Mouse (Mus musculus) forebrain, postnatal 0 days (tissue): Measurements from ENCODE around the gene Lrrc75a. TPM values are rescaled to one million over a fixed set of nuclear protein-coding genes. Genes with fewer than 3 reads are reported as not detected.

Experiments used
- ATAC-seq: fragments of 200-750 bp; cut with Nextera tagmentation; 2 replicates; pipeline ENCODE4 v1.8.0; 2017; ENCODE audit warnings: mild to moderate bottlenecking, moderate library complexity
- DNase-seq: peaks from one replicate; pipeline ENCODE4 v3.0.0-alpha.2; 2015
- H3K27ac ChIP-seq: fragments of 300-500 bp; sonication (generic); 2 replicates; pipeline ENCODE4 v1.5.1; 2014; ENCODE audit warnings: low read depth, mild to moderate bottlenecking, antibody characterized with exemption, low read length, moderate library complexity, mixed read lengths
- H3K27me3 ChIP-seq: fragments of 300-500 bp; sonication (generic); 2 replicates; pipeline ENCODE4 v1.6.1; 2014; ENCODE audit warnings: mild to moderate bottlenecking, low read length, mixed read lengths; ENCODE audit not compliant: insufficient read depth
- H3K36me3 ChIP-seq: fragments of 300-500 bp; sonication (generic); 2 replicates; pipeline ENCODE4 v1.6.1; 2014; ENCODE audit warnings: mild to moderate bottlenecking, moderate library complexity; ENCODE audit not compliant: insufficient read depth
- H3K4me1 ChIP-seq: fragments of 300-500 bp; sonication (generic); 2 replicates; pipeline ENCODE4 v1.6.1; 2014; ENCODE audit warnings: antibody characterized with exemption; ENCODE audit not compliant: insufficient read depth
- H3K4me2 ChIP-seq: fragments of 300-500 bp; sonication (generic); 2 replicates; pipeline ENCODE4 v1.6.1; 2014; ENCODE audit warnings: low read depth, mild to moderate bottlenecking, moderate library complexity
- H3K4me3 ChIP-seq: fragments of 300-500 bp; sonication (generic); 2 replicates; pipeline ENCODE4 v1.5.1; 2014; ENCODE audit warnings: low read depth, low read length, mixed read lengths
- H3K9ac ChIP-seq: fragments of 300-500 bp; sonication (generic); 2 replicates; pipeline ENCODE4 v1.6.1; 2014; ENCODE audit warnings: mild to moderate bottlenecking
- H3K9me3 ChIP-seq: fragments of 300-500 bp; sonication (generic); 2 replicates; pipeline ENCODE4 v1.6.1; 2016; ENCODE audit warnings: low read length
- CTCF ChIP-seq: sonication (generic); IDR thresholded peaks from 2 replicates; pipeline ENCODE4 v1.5.1; 2016; ENCODE audit warnings: antibody characterized with exemption, control low read depth, low read depth
- WGBS: fragments of 180-500 bp; shearing (Covaris S2); extraction: QIAGEN DNeasy Blood & Tissue Kit; methylation state at CpG from one replicate; pipeline ENCODE4 v1.1.7; 2014; 5-methylcytosine and 5-hydroxymethylcytosine counted together
- polyA plus RNA-seq: library from polyadenylated mRNA; unstranded; fragments of >200 nt; fragmentation: Nextera tagmentation; extraction: Ambion mirVana; gene quantifications from 2 replicates; pipeline ENCODE4 v1.2.1, GENCODE M21; 2015
- total RNA-seq: library from RNA; depleted of rRNA; stranded (reverse); fragments of >200 nt; gene quantifications from 2 replicates; pipeline ENCODE4 v1.2.3, GENCODE M21; 2014

The Lrrc75a gene
- total and polyA plus RNA-seq, 2 experiments from 2014 or later, result 7.1 to 13.2 TPM

GRCm38 (mm10) chr11:62604123-62604706 lies 44.1 kb downstream of the Lrrc75a start:
- Histone ChIP-seq H3K4me1 (peaks cover 26% of the 10 kb centered on the region), H3K9ac (peak overlapping the region; percentile 93), H3K36me3 (peaks cover 50% of the 10 kb centered on the region), H3K4me3 (peak overlapping the region; percentile 77), H3K9me3 (no peaks in the 10 kb centered on the region), H3K4me2 (peak overlapping the region; percentile 60), H3K27ac (peak overlapping the region; percentile 29; the same call in 1 of the 2 replicates), H3K27me3 (no peaks in the 10 kb centered on the region)
- WGBS, result 14% methylated on average over 5 of the region's 5 CpGs
- TF ChIP-seq CTCF, result no peak
- ATAC-seq (no peak), DNase-seq (no peak)

- DNase-seq, result no peak
- ATAC-seq, result no peak
- WGBS, result under 1% methylated on average over 13 of the region's 13 CpGs
These were observed 44.8 kb downstream of the Lrrc75a start for GRCm38 (mm10) chr11:62603312-62604056.

DNA sequence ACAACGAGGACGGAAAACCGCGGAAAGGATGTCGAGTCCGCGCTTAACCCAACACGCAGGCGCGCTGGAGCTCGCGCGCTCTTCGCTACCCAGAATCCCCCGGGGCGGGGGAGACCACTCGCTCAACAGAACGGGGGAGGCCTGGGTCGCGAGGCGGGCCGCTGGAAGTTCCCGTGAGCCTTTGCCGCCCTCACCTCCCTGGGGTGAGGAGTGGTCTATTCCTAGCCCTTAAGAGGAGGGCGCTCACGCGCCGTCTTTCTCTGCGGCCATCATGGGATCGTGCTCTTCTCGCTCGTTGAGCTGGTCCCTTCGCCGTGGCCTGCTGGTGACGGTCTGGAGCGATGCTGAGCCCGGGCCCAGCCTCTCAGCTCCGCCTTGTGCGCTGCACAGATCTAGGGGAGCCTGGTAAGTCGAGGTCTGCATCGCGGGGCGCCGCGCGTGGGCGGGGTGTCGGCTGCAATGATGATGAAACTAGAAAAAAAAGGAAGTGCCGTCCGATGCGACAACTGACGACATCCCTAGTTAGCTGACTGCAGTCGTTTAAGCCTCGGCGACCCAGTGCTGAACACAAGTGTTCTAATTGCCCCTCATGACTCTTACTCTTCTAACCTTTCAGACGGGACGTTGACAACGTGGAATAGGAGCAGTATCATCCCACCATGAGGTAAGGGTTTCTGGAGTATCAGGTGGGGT lies 45.6 kb downstream of the Lrrc75a start:
- TF ChIP-seq CTCF, result peak; percentile 48
- Histone ChIP-seq H3K4me3 (peak overlapping the region; percentile 77), H3K36me3 (peaks cover 38% of the 10 kb centered on the region), H3K27me3 (no peaks in the 10 kb centered on the region), H3K27ac (peak overlapping the region; percentile 94), H3K9me3 (no peaks in the 10 kb centered on the region), H3K9ac (peak overlapping the region; percentile 93), H3K4me2 (peak overlapping the region; percentile 60), H3K4me1 (peaks cover 26% of the 10 kb centered on the region)
- peak; percentile 97 for ATAC-seq
- 1% methylated on average over 58 of the region's 58 CpGs for WGBS
- peak; percentile 99 for DNase-seq

More at GRCm38 (mm10) chr11:62603312-62604056, 44.8 kb downstream of the Lrrc75a start:
- Histone ChIP-seq H3K36me3 (peaks cover 45% of the 10 kb centered on the region), H3K4me1 (peaks cover 26% of the 10 kb centered on the region), H3K4me3 (peak overlapping the region; percentile 77), H3K9me3 (no peaks in the 10 kb centered on the region), H3K27ac (peak overlapping the region; percentile 94), H3K27me3 (no peaks in the 10 kb centered on the region), H3K4me2 (peak overlapping the region; percentile 60), H3K9ac (peak overlapping the region; percentile 93)
- peak; percentile 53 for TF ChIP-seq CTCF

GRCm38 (mm10) chr11:62601732-62602618 lies 46.3 kb downstream of the Lrrc75a start:
- DNase-seq (no peak), ATAC-seq (peak; percentile 25)
- H3K36me3 ChIP-seq, result peaks cover 35% of the 10 kb centered on the region
- 12% methylated on average over 17 of the region's 17 CpGs for WGBS
- peaks cover 26% of the 10 kb centered on the region for H3K4me1 ChIP-seq
- peak overlapping the region; percentile 60 for H3K4me2 ChIP-seq
- H3K4me3 ChIP-seq, result peak overlapping the region; percentile 77
- TF ChIP-seq CTCF, result no peak
- peak overlapping the region; percentile 57 for H3K9ac ChIP-seq
- no peaks in the 10 kb centered on the region for H3K27me3 ChIP-seq
- no peaks in the 10 kb centered on the region for H3K9me3 ChIP-seq
- peak overlapping the region; percentile 83 for H3K27ac ChIP-seq

GRCm38 (mm10) chr11:62598571-62598970 lies 49.8 kb downstream of the Lrrc75a start:
- no peaks in the 10 kb centered on the region for H3K27me3 ChIP-seq
- 86% methylated on average over 4 of the region's 4 CpGs for WGBS
- no peak overlapping the region for H3K9ac ChIP-seq
- no peak for TF ChIP-seq CTCF
- DNase-seq, result no peak
- H3K4me2 ChIP-seq, result no peak overlapping the region
- no peak overlapping the region for H3K27ac ChIP-seq
- H3K4me3 ChIP-seq, result no peak overlapping the region
- H3K36me3 ChIP-seq, result peaks cover 18% of the 10 kb centered on the region
- H3K4me1 ChIP-seq, result peaks cover 5% of the 10 kb centered on the region
- H3K9me3 ChIP-seq, result no peaks in the 10 kb centered on the region
- ATAC-seq, result no peak

DNA sequence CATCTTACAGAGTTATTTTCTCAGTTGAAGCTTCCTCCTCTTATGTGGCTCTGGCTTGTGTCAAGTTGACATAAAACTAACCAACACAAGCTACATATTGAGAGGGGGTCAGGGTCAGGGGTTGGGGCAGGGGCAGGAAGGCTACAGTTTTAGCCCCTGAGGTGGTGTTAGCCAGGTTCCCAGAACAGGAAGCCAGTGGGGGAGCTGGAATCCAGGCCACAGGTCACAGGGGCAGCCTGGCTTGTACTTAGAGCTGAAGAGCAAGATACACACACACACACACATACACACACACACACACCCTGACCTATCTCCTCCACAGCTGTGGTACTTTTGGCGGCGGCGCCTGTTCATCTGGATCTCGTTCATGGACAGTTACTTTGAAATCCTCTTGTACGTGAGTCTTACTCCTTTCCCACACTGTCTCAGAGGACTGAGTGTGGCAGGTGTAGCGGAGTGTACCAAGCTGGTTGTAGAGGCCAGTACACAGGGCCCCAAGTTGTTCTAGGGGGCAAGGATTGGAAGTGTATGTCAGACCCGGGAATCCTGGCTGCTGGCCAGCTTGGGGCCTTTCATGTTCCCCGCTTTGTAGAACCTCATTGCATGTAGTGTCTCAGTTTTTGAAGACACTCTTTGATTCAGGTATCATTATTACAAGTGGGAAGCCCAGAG lies 56.3 kb downstream of the Lrrc75a start:
- no peak for ATAC-seq
- H3K27me3 ChIP-seq, result no peaks in the 10 kb centered on the region
- H3K4me3 ChIP-seq, result no peak overlapping the region
- peaks cover 25% of the 10 kb centered on the region for H3K36me3 ChIP-seq
- no peak overlapping the region for H3K4me2 ChIP-seq
- 68% methylated on average over 8 of the region's 8 CpGs for WGBS
- no peak overlapping the region for H3K9ac ChIP-seq
- no peaks in the 10 kb centered on the region for H3K4me1 ChIP-seq
- no peak for DNase-seq
- no peak for TF ChIP-seq CTCF
- H3K9me3 ChIP-seq, result no peaks in the 10 kb centered on the region
- no peak overlapping the region for H3K27ac ChIP-seq
